Mouse (Mus musculus) heart, postnatal 0 days (tissue): ENCODE data around the gene Tomm40l.

ENCODE experiments used
- CTCF ChIP-seq: IDR thresholded peaks from 2 replicates; pipeline ENCODE4 v1.5.1; 2016; ENCODE audit warnings: antibody characterized with exemption, control low read depth, low read depth
- EP300 ChIP-seq: IDR thresholded peaks from 2 replicates; pipeline ENCODE4 v1.6.1; 2016; ENCODE audit warnings: antibody characterized with exemption, low read depth

DNA sequence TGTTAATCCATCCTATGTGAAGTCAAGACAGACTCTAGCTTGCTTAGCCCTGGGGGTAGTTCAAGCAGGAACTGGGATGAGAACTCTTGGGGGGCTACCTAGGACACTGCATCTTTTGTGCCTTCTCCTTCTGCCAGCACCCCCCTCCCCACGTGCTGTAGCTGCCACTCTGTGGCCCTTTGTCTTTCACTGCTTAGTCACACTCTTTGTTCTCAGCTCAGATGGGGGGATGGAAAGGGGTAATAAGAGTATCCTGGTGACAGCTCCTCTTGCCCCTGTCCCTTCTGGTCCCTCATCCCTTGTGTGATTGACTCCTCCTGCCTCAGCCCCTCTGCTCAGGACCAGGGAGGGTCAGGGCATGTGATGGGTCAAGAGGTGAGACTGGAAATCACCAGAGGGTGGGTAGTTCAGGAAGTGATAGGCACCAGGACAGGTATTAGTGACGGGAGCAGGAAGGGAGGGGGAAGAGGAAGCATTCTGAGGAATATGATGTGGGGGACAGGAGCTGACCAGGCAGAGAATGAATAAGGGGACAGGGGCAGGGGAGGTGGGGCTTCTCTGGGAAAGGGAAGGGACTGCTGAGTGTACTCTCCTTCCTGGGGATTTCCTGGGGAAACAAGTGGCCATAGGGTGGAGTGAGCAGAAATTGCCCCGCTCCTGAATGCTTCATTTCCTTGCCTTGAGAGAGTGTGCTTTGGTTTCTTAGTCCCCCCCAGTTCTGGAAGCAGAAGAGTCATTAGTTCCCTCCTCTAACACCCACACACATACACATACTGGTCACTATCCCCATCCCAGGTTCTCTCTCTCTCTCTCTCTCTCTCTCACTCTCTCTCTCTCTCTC lies 26.3 kb upstream of the Tomm40l start:
- no peak for TF ChIP-seq CTCF
- TF ChIP-seq EP300: peak; percentile 74; the same call in 1 of the 2 replicates
